Mouse (Mus musculus) hindbrain, embryonic 15.5 days (tissue): ENCODE measurements around the gene Pcnt. TPM values are rescaled to one million over a fixed set of nuclear protein-coding genes. Genes with fewer than 3 reads are reported as not detected.
A peak's percentile ranks its signal among the peaks of the same experiment; 100 is the strongest.

ENCODE experiments used
- ATAC-seq: fragments of 200-750 bp; cut with Nextera tagmentation; 2 replicates; pipeline ENCODE4 v1.8.0; 2017; ENCODE audit warnings: low read depth, moderate number of reproducible peaks, moderate TSS enrichment; ENCODE audit not compliant: low FRiP score
- H3K27ac ChIP-seq: fragments of 300-500 bp; sonication (generic); replicated peaks from 2 replicates; pipeline ENCODE4 v1.5.1; 2015; ENCODE audit warnings: mild to moderate bottlenecking, inconsistent platforms
- H3K27me3 ChIP-seq: fragments of 300-500 bp; sonication (generic); 2 replicates; pipeline ENCODE4 v1.6.1; 2015; ENCODE audit warnings: control low read depth, inconsistent platforms
- H3K36me3 ChIP-seq: fragments of 300-500 bp; sonication (generic); 2 replicates; pipeline ENCODE4 v1.6.1; 2015; ENCODE audit warnings: control low read depth, inconsistent platforms
- H3K4me1 ChIP-seq: fragments of 300-500 bp; sonication (generic); replicated peaks from 2 replicates; pipeline ENCODE4 v1.6.1; 2015; ENCODE audit warnings: control low read depth, inconsistent platforms
- H3K4me2 ChIP-seq: fragments of 300-500 bp; sonication (generic); 2 replicates; pipeline ENCODE4 v1.6.1; 2015; ENCODE audit warnings: moderate library complexity, mild to moderate bottlenecking, inconsistent platforms
- H3K4me3 ChIP-seq: fragments of 300-500 bp; sonication (generic); 2 replicates; pipeline ENCODE4 v1.5.1; 2015; ENCODE audit warnings: mild to moderate bottlenecking, inconsistent platforms
- H3K9ac ChIP-seq: fragments of 300-500 bp; sonication (generic); 2 replicates; pipeline ENCODE4 v1.6.1; 2015; ENCODE audit warnings: inconsistent platforms
- H3K9me3 ChIP-seq: fragments of 300-500 bp; sonication (generic); 2 replicates; pipeline ENCODE4 v1.6.1; 2016; ENCODE audit warnings: control low read depth, inconsistent platforms
- WGBS: fragments of 180-500 bp; shearing (Covaris S2); methylation state at CpG from one replicate; pipeline ENCODE4 v1.1.7; 2015; 5-methylcytosine and 5-hydroxymethylcytosine counted together
- polyA plus RNA-seq: library from polyadenylated mRNA; unstranded; fragments of >200 nt; fragmentation: Nextera tagmentation; extraction: Ambion mirVana; gene quantifications from 2 replicates; pipeline ENCODE4 v1.2.1, GENCODE M21; 2015

The Pcnt gene
- polyA plus RNA-seq, 1 experiment from 2014 or later, result 7.0 TPM

DNA sequence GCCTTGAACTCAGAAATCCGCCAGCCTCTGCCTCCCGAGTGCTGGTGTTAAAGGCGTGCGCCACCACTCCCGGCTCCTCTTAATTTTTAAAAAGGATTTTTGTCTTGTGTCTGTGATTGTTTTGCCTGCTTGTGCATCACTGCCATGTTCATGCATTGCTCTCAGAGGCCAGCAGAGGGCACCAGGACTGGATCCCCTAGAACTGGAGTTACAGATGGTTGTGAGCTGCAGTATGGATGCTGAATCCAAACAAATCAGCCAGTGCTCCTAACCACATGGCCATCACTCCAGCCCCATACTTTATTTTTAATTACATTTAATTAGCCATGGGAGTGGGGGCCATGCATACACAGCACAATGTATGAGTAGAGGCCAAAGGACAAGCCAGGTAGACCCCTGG, 12.7 kb upstream of the Pcnt start:
- 63% methylated on average over 5 of the region's 5 CpGs for WGBS
- no peaks in the 10 kb centered on the region for H3K9me3 ChIP-seq
- no peak overlapping the region for H3K4me3 ChIP-seq
- H3K27me3 ChIP-seq, result no peaks in the 10 kb centered on the region
- no peak for ATAC-seq
- H3K4me1 ChIP-seq, result no peaks in the 10 kb centered on the region
- H3K36me3 ChIP-seq, result no peaks in the 10 kb centered on the region
- no peak overlapping the region for H3K27ac ChIP-seq
- no peak overlapping the region for H3K4me2 ChIP-seq
- H3K9ac ChIP-seq, result no peak overlapping the region

DNA sequence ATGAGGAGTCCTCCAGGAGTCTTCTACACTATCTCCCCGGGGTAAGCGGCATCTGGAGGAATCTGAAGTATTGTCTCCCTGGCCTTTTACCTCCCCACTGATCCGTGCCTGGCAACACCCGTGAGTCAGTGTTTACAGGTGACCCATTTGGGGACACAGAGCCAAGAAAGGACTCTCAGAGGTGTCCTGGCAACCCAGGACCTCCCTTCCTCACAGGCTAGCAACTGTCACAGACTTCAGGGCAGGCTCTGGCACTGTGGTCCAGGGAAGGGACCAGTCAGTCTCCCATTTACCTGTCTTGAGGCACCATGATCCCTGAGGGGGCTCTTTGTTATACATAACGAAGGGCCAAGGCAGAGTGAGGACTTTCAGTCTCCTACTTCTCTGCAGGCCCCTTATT, 6.3 kb upstream of the Pcnt start, which contains the start of gene 2610028H24Rik:
TSS of gene 2610028H24Rik (plus strand) at position 231 of the 400 bp plus-strand sequence.
- Histone ChIP-seq H3K27ac (no peak within 1 kb of the TSS), H3K9ac (no peak within 1 kb of the TSS), H3K27me3 (no peaks in the 10 kb centered on the region), H3K4me1 (no peaks in the 10 kb centered on the region), H3K4me3 (no peak within 1 kb of the TSS), H3K4me2 (no peak within 1 kb of the TSS), H3K9me3 (no peaks in the 10 kb centered on the region), H3K36me3 (no peaks in the 10 kb centered on the region)
- ATAC-seq, result no peak
- 70% methylated on average over 5 of the region's 5 CpGs for WGBS

DNA sequence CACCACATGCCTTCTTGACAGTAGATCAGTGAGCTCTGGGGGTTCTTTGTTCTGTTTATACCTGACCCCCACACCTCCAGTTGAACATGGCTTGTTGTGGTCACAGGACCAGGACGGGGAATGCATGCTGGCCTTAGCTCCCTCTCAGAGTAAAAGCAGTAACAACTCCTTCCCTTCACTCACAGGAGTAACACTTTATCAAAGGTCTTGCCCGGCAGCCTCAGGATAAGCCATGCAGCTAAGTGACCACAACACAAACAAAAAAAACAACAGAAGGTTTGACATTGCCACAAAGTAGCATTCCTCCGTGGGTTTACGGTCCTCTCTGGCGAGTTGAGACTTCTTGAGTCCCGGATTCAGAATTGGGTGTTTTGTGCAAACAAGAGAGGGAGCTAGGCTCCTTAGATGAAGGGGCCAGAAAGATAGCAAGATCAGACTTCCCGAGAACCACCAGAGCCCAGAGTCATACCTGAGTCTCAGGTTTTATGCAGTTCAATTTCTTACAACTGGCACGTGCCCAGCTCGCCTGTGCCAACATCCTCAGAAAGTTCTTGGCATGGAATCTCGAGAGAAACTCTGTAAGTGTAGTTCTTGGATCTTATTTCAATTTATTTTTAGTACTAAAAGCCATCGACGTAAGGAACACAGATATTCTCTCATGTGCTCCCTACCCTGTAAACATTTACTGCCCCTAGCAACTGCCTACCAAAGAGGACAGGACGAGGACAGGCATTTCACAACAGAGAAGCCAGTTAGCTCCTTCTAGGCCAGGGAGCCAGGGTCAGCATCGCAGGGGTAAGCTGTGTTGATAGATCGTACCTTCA, 5.0 kb upstream of the Pcnt start:
- Histone ChIP-seq H3K9me3 (no peaks in the 10 kb centered on the region), H3K27ac (no peak overlapping the region), H3K4me1 (peaks cover 9% of the 10 kb centered on the region), H3K27me3 (no peaks in the 10 kb centered on the region), H3K36me3 (no peaks in the 10 kb centered on the region), H3K4me3 (no peak overlapping the region), H3K9ac (no peak overlapping the region), H3K4me2 (no peak overlapping the region)
- no peak for ATAC-seq
- WGBS, result 87% methylated on average over 15 of the region's 15 CpGs

DNA sequence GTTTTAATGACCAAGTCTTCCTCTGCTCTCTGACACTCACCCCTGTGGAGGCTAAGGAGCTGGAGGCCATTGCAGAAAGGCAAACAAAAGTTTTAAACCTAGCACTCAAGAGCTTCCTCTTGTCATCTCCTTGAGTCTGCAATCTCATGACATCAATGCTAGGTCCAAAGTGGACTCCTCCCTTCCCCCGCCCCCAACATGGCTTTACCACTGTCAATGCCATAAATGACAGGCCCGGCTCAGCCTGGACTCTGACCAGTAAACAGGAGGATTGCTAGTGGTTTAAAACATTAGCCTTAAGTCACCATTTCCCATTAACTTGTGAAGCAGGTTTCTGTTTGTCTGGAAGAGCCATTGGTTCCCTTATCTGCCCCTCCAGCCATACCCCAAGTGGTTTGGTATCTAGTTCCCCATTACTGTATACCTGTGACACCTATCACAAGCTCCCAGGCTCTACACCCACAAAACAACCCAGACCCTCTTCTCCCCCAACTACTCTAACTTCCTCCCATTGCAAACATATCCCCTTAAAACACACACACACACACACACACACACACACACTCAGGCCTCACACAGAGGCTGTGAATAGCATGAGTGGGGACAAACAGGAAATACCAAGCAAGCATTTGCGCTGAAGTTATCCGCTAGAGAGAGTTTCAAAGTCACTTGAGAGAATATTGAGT, 3.6 kb upstream of the Pcnt start:
- no peaks in the 10 kb centered on the region for H3K9me3 ChIP-seq
- no peak overlapping the region for H3K4me2 ChIP-seq
- H3K27ac ChIP-seq, result no peak overlapping the region
- H3K9ac ChIP-seq, result no peak overlapping the region
- H3K4me1 ChIP-seq, result peaks cover 17% of the 10 kb centered on the region
- no peak overlapping the region for H3K4me3 ChIP-seq
- WGBS, result 85% methylated on average over 4 of the region's 4 CpGs
- no peak for ATAC-seq
- H3K36me3 ChIP-seq, result no peaks in the 10 kb centered on the region
- H3K27me3 ChIP-seq, result no peaks in the 10 kb centered on the region

DNA sequence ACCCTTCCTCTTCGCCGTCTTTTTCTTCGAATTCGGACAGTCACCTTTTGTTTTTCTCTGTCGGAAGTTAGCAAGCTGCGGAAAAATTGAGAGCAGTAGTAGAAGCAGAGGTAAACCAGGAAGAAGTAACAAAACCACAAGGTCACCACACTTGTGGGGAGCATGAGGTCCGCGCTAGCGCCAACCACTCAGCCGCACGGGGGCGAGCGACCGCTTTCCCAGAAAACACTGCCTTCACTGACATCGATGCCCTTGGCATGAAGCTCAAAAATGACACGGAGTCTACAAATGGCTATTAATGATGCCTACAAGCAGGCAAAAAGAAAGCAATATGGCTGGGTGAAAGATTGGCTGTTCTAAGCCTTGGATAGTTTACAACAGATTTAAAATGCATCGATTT, 2.3 kb downstream of the Pcnt start, which contains the start of gene AC141477.1:
TSS of gene AC141477.1 (minus strand) at position 164 of the 400 bp plus-strand sequence.
- no peak within 1 kb of the TSS for H3K27ac ChIP-seq
- no peak for ATAC-seq
- H3K9ac ChIP-seq, result no peak within 1 kb of the TSS
- H3K27me3 ChIP-seq, result no peaks in the 10 kb centered on the region
- peaks cover 34% of the 10 kb centered on the region for H3K36me3 ChIP-seq
- H3K4me1 ChIP-seq, result peaks cover 18% of the 10 kb centered on the region
- H3K9me3 ChIP-seq, result no peaks in the 10 kb centered on the region
- 94% methylated on average over 17 of the region's 17 CpGs for WGBS
- H3K4me3 ChIP-seq, result no peak within 1 kb of the TSS; the same call in 1 of the 2 replicates
- peak within 1 kb of the TSS; percentile 85; the same call in 1 of the 2 replicates for H3K4me2 ChIP-seq

DNA sequence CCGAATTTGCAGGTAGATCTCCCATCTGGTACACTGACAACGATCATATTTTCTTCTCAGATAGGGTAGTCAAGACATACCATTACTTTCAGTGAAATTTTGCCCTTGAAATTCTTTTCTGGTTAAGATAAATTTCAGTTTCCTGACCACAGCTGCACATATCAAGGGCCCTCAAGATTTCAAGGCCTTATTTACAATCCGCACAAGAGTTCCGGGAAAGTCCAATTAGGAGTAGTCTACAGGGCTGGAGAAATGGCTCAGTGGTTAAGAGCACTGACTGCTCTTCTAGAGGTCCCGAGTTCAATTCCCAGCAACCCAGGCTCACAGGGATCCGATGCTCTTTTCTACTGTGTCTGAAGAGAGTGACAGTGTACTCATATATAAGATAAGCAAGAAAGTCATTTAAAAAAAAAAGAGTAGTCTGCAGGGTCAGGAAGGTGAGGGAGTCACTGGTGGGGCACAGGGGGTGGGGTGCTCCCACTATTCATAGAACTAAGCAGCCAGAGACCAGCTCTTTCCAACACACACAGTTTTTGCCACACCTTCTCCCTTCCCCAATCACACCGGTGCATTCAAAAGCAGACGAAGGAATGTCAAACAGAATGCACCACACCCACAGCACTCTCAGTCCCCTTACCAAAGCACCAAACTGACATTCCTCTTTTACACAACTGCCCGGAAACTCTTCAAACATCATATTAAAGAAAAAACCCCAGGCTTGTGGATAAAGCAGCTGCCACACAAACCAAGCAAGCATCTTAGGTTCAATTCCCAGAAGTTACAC, 3.3 kb downstream of the Pcnt start:
- Histone ChIP-seq H3K27me3 (no peaks in the 10 kb centered on the region), H3K9ac (no peak overlapping the region), H3K4me3 (no peak overlapping the region), H3K4me1 (peaks cover 18% of the 10 kb centered on the region), H3K27ac (no peak overlapping the region), H3K4me2 (no peak overlapping the region), H3K36me3 (peaks cover 43% of the 10 kb centered on the region), H3K9me3 (no peaks in the 10 kb centered on the region)
- no peak for ATAC-seq
- 93% methylated on average over 9 of the region's 9 CpGs for WGBS

DNA sequence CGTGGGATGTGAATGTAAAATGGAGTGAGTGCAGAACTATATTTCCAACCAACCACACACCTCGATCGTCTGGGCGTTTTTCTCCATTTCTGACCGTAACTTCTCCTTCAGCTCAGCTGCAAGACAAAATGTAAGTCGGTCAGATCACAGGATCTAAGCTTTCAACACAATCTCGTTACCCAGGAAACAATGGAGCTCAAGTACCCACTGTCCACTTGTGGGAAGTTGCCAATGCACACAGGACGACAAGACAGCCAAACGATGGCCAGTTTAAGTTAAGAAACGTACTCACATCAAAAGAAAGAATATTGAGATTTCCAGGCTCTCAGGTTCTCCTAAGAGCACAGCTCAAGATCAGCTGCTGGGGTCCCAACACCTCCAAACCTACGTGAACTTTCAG, 8.7 kb downstream of the Pcnt start:
- H3K9me3 ChIP-seq, result no peaks in the 10 kb centered on the region
- H3K27ac ChIP-seq, result no peak overlapping the region
- peaks cover 80% of the 10 kb centered on the region for H3K36me3 ChIP-seq
- H3K9ac ChIP-seq, result no peak overlapping the region
- no peak overlapping the region for H3K4me2 ChIP-seq
- 94% methylated on average over 11 of the region's 11 CpGs for WGBS
- H3K4me1 ChIP-seq, result no peaks in the 10 kb centered on the region
- H3K4me3 ChIP-seq, result no peak overlapping the region
- no peaks in the 10 kb centered on the region for H3K27me3 ChIP-seq
- no peak for ATAC-seq

DNA sequence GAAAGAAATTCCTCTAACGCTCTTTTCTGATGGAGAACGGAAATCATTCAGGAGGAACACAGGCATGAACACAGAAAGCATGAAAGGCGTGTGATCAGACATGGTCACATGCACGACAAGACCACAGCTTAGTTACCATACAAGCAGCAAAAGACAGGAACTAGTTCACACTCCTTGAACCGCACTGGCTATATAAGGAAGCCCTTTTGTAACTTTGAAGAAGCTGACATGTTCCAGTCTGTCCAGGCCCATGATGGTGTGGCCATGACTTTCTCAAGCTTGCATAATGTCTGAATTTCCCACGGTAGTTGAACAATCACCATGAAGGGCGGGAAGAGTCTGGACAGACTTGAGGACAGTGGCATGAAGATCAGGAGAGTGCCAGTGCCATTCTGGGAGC, 16.9 kb downstream of the Pcnt start:
- Histone ChIP-seq H3K36me3 (peaks cover 71% of the 10 kb centered on the region), H3K9me3 (no peaks in the 10 kb centered on the region), H3K27ac (no peak overlapping the region), H3K27me3 (no peaks in the 10 kb centered on the region), H3K4me3 (no peak overlapping the region), H3K4me2 (no peak overlapping the region), H3K4me1 (no peaks in the 10 kb centered on the region), H3K9ac (no peak overlapping the region)
- WGBS, result 93% methylated on average over 7 of the region's 7 CpGs
- ATAC-seq, result no peak

DNA sequence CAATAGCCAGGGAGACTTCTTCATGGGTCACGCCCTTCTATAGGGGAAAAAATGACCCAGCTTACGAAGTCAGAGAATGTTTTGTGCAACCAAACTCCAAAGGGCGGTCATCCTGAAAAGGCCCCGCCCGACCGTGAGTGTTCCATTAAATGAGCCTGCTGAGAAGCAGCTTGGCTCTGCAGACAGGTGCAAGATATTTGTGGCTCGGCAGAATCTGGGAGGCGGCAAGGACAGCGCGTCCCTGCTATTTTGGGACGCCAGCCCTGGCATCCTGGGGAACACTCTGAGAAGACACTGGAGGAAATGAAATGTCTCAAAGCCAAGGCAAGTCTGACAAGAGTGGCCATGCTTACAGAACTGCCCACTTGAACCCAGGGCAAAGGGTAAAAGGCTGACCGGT, 25.8 kb downstream of the Pcnt start:
- H3K36me3 ChIP-seq, result peaks cover 59% of the 10 kb centered on the region
- H3K9me3 ChIP-seq, result no peaks in the 10 kb centered on the region
- H3K4me1 ChIP-seq, result no peaks in the 10 kb centered on the region
- WGBS, result 85% methylated on average over 12 of the region's 12 CpGs
- no peak for ATAC-seq
- no peak overlapping the region for H3K9ac ChIP-seq
- no peak overlapping the region for H3K4me2 ChIP-seq
- no peak overlapping the region for H3K27ac ChIP-seq
- no peaks in the 10 kb centered on the region for H3K27me3 ChIP-seq
- H3K4me3 ChIP-seq, result no peak overlapping the region

DNA sequence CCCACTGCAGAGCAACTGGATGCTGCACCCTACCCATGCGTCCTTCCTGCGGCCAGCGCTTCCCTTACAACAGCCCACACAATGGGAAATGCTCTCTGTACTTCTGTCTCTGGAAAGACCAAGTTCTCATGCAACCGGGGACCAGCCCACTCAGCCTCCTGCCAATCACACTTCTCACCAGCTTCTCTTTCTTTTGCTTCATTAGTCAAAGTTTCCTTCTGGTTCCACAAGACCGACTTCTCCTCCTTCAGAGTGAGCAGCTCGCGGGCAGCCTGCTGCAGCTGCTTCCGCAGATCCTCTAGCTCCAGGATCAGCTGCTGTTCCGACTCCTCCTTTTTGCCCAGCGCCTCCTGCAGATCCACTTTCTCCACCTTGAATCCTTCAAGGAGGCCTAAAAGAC, 34.1 kb downstream of the Pcnt start:
- no peaks in the 10 kb centered on the region for H3K9me3 ChIP-seq
- H3K36me3 ChIP-seq, result peaks cover 44% of the 10 kb centered on the region
- no peak overlapping the region for H3K4me2 ChIP-seq
- H3K27me3 ChIP-seq, result no peaks in the 10 kb centered on the region
- no peak for ATAC-seq
- WGBS, result 87% methylated on average over 10 of the region's 10 CpGs
- H3K27ac ChIP-seq, result no peak overlapping the region
- no peaks in the 10 kb centered on the region for H3K4me1 ChIP-seq
- no peak overlapping the region for H3K4me3 ChIP-seq
- no peak overlapping the region for H3K9ac ChIP-seq

DNA sequence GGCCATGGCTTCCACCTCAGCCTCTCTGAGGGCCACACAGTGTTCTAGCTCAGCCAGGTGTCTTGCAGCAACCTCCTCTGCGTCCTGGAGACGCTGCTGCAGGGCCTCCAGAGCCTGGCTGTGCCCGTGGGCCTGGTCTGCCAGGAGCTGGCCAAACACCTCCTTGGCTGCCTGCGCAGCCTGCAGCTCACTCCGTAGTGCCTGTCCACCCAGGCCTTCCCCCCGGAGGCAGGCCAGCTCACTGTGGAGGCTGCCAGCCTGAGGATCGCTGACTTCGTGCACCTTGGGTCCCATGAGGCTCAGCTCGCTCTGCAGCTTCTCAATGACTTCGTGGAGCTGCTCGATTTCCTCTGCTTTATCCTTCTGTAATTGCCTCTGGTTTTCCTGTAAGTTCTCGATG, 50.0 kb downstream of the Pcnt start:
- 96% methylated on average over 12 of the region's 12 CpGs for WGBS
- peaks cover 42% of the 10 kb centered on the region for H3K36me3 ChIP-seq
- no peak for ATAC-seq

DNA sequence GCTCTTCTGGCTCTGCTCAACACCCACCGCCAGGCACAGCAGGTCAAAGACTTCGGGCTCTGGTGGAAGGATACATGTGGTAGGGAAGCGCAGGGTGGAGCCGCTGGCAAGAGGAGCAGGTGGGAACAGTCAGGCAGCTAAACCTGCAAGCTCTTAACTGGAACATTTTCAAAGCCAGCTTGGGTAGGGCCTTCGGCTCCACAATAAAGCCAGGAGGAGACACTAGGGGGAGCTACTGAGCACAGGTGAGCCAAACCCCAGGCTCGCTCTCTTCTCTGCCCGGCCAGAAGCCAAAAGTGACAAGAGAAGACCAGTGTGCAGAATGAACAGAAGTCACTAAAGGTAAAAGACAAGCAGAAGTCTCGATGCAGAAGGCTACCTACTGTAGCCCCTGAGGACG, 50.8 kb downstream of the Pcnt start:
- ATAC-seq, result no peak
- H3K27ac ChIP-seq, result no peak overlapping the region
- no peak overlapping the region for H3K9ac ChIP-seq
- H3K4me1 ChIP-seq, result no peaks in the 10 kb centered on the region
- H3K9me3 ChIP-seq, result no peaks in the 10 kb centered on the region
- WGBS, result 91% methylated on average over 9 of the region's 9 CpGs
- no peaks in the 10 kb centered on the region for H3K27me3 ChIP-seq
- no peak overlapping the region for H3K4me3 ChIP-seq
- peaks cover 42% of the 10 kb centered on the region for H3K36me3 ChIP-seq
- H3K4me2 ChIP-seq, result no peak overlapping the region

More for the DNA sequence above, 50.0 kb downstream of the Pcnt start:
- Histone ChIP-seq H3K4me3 (no peak overlapping the region), H3K9ac (no peak overlapping the region), H3K4me2 (no peak overlapping the region), H3K27me3 (no peaks in the 10 kb centered on the region), H3K4me1 (no peaks in the 10 kb centered on the region), H3K9me3 (no peaks in the 10 kb centered on the region), H3K27ac (no peak overlapping the region)
